Mouse (Mus musculus): ENCODE results near the gene Pfkm. TPM values are rescaled to one million over a fixed set of nuclear protein-coding genes. Genes with fewer than 3 reads are reported as not detected.

The Pfkm gene
- polyA plus RNA-seq, 1 experiment from 2014 or later = 53.4 TPM

DNA sequence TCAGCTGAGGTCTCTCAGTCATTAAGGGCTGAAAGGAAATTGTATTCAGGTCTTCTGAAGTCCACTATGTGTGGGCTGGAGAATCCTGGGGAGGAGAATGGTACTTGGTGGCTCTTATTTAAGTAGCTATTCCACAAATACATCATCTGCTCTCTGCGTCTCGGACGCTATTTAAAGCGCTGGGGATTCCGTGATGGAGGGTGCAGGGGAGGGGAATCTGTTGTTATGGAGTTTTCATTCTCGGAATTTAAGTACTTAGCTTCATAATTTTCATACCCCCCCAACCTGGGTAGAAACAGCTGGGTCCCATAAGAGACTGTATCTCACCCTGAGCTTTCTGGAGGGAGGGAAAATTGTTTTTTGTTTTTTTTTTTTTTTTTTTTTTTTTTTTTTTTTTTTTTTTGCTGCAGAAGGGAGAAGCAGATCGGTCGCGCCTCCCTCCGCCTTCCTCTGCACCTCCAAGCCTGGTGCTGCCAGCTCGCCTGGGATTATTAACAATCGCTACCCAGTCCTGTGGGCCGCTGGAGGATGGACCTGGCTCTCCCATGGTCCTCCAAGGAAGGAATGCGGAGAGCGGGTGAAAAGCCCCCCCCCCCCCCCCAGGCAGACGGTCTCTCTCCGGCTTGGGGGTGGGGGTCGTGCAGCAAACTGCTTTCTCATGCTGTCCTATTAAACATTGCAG lies 74.7 kb downstream of the Pfkm start, which contains the start of gene Ccdc184:
Gene Ccdc184 (plus strand): TSS at position 196 of the 682 bp plus-strand sequence.
- Histone ChIP-seq H3K9me3 (replicated peaks) (no peaks in the 10 kb centered on the region), H3K27ac (peak within 1 kb of the TSS; percentile 94), H3K9ac (peak within 1 kb of the TSS; percentile 65), H3K27me3 (peaks cover 47% of the 10 kb centered on the region), H3K4me2 (replicated peaks) (peak within 1 kb of the TSS; percentile 76), H3K4me1 (peaks cover 36% of the 10 kb centered on the region), H3K36me3 (no peaks in the 10 kb centered on the region), H3K4me3 (peak within 1 kb of the TSS; percentile 43)
- peak; percentile 86 for ATAC-seq (ENCODE audit: low FRiP score)
- under 1% methylated on average over 17 of the region's 18 CpGs for WGBS

GRCm38 (mm10) chr15:98167645-98168621 lies 75.5 kb downstream of the Pfkm start:
- Histone ChIP-seq H3K9me3 (replicated peaks) (no peaks in the 10 kb centered on the region), H3K27me3 (peaks cover 54% of the 10 kb centered on the region), H3K27ac (peak overlapping the region; percentile 94), H3K36me3 (no peaks in the 10 kb centered on the region), H3K4me3 (peak overlapping the region; percentile 43), H3K4me1 (peaks cover 36% of the 10 kb centered on the region), H3K4me2 (replicated peaks) (peak overlapping the region; percentile 76), H3K9ac (peak overlapping the region; percentile 65)
- peak; percentile 93 for ATAC-seq (ENCODE audit: low FRiP score)
- under 1% methylated on average over 69 of the region's 69 CpGs for WGBS

DNA sequence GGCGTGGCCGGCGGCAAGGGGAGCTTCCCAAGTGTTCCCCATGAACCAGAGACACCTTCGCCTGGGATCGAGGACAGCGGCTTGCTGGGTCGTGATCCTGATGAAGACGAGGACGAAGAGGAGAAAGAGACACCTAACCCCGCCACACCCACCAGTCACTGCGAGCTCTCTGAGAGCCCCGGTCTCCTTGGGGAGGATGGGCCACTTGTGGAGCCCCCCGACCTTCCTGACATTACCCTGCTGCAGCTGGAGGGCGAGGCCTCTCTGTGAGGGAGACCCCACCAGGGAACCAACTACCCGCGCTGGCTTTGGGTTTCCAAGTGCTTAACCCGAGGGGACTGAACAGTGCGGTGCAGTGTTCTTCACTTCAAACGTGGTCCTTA lies 76.2 kb downstream of the Pfkm start:
- Histone ChIP-seq H3K9ac (peak overlapping the region; percentile 65), H3K4me1 (peaks cover 36% of the 10 kb centered on the region), H3K4me3 (peak overlapping the region; percentile 43), H3K4me2 (replicated peaks) (peak overlapping the region; percentile 76), H3K9me3 (replicated peaks) (no peaks in the 10 kb centered on the region), H3K27ac (no peak overlapping the region), H3K36me3 (no peaks in the 10 kb centered on the region), H3K27me3 (peaks cover 55% of the 10 kb centered on the region)
- WGBS = 3% methylated on average over 19 of the region's 19 CpGs
- ATAC-seq (ENCODE audit: low FRiP score) = no peak

DNA sequence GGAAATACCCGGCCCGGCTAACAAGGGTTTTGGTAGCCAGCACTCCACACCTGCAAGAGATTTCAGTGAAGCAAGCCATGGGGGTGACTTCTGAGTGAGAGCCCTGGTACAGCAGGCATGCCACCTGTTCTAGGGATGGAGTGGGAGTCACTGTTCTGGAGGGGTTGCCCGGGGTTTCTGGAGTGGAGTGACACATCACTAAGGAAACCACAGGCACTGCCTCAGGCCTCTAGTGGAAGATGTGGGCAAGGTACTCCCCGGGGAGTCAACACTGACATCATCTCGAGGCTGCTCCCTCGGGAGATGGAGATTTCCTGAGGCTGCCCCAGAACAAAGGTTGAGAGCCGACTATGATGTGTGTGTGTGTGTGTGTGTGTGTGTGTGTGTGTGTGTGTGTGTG lies 78.0 kb downstream of the Pfkm start:
- Histone ChIP-seq H3K9ac (no peak overlapping the region), H3K9me3 (replicated peaks) (no peaks in the 10 kb centered on the region), H3K4me1 (peaks cover 39% of the 10 kb centered on the region), H3K36me3 (no peaks in the 10 kb centered on the region), H3K27ac (no peak overlapping the region), H3K4me2 (replicated peaks) (peak overlapping the region; percentile 76), H3K27me3 (peaks cover 52% of the 10 kb centered on the region), H3K4me3 (peak overlapping the region; percentile 43)
- WGBS = 38% methylated on average over 7 of the region's 7 CpGs
- ATAC-seq (ENCODE audit: low FRiP score) = no peak

- Histone ChIP-seq H3K9me3 (replicated peaks) (no peaks in the 10 kb centered on the region), H3K36me3 (no peaks in the 10 kb centered on the region), H3K27ac (no peak overlapping the region), H3K4me1 (peaks cover 39% of the 10 kb centered on the region), H3K4me3 (no peak overlapping the region), H3K27me3 (peaks cover 46% of the 10 kb centered on the region), H3K9ac (no peak overlapping the region), H3K4me2 (replicated peaks) (peak overlapping the region; percentile 76)
- no peak for ATAC-seq (ENCODE audit: low FRiP score)
- WGBS = 75% methylated on average over 9 of the region's 9 CpGs
Measured at GRCm38 (mm10) chr15:98170917-98171316, 78.5 kb downstream of the Pfkm start.

GRCm38 (mm10) chr15:98172113-98172512 lies 79.7 kb downstream of the Pfkm start:
- no peaks in the 10 kb centered on the region for H3K9me3 ChIP-seq (replicated peaks)
- ATAC-seq (ENCODE audit: low FRiP score) = no peak
- H3K4me1 ChIP-seq = peaks cover 32% of the 10 kb centered on the region
- WGBS = 65% methylated on average over 5 of the region's 5 CpGs
- no peak overlapping the region for H3K4me2 ChIP-seq (replicated peaks)
- H3K27ac ChIP-seq = no peak overlapping the region
- no peak overlapping the region for H3K4me3 ChIP-seq
- H3K9ac ChIP-seq = no peak overlapping the region
- peaks cover 45% of the 10 kb centered on the region for H3K27me3 ChIP-seq
- no peaks in the 10 kb centered on the region for H3K36me3 ChIP-seq

- Histone ChIP-seq H3K9me3 (replicated peaks) (no peaks in the 10 kb centered on the region), H3K36me3 (no peaks in the 10 kb centered on the region), H3K4me2 (replicated peaks) (no peak overlapping the region), H3K4me1 (peaks cover 23% of the 10 kb centered on the region), H3K27me3 (peaks cover 35% of the 10 kb centered on the region), H3K27ac (no peak overlapping the region), H3K9ac (no peak overlapping the region), H3K4me3 (no peak overlapping the region)
- no peak for ATAC-seq (ENCODE audit: low FRiP score)
- WGBS = 41% methylated on average over 8 of the region's 8 CpGs
Measured at GRCm38 (mm10) chr15:98173821-98174220, 81.4 kb downstream of the Pfkm start.

DNA sequence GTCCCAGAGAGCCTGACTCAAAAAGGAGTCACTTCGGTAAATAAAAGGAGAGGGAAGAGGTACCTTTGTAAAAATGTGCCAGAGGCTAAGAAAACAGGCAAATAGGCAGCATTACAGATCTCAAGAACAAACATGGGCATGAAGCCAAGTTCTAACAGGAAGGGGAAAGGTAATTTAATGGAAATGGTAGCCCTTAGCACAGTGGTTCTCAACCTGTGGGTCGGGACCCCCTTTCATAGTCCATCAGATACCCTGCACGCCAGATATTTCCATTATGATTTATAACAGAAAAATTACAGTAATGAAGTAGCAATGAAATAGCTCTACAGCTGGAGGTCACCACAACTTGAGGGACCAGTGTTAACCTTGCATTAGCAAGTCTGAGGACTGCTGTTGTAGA lies 84.9 kb downstream of the Pfkm start:
- ATAC-seq (ENCODE audit: low FRiP score) = no peak
- no peak overlapping the region for H3K4me3 ChIP-seq
- peaks cover 6% of the 10 kb centered on the region for H3K27me3 ChIP-seq
- H3K4me2 ChIP-seq (replicated peaks) = no peak overlapping the region
- no peaks in the 10 kb centered on the region for H3K9me3 ChIP-seq (replicated peaks)
- 79% methylated on average over 3 of the region's 3 CpGs for WGBS
- H3K27ac ChIP-seq = no peak overlapping the region
- H3K9ac ChIP-seq = no peak overlapping the region
- H3K36me3 ChIP-seq = no peaks in the 10 kb centered on the region
- H3K4me1 ChIP-seq = peaks cover 9% of the 10 kb centered on the region

DNA sequence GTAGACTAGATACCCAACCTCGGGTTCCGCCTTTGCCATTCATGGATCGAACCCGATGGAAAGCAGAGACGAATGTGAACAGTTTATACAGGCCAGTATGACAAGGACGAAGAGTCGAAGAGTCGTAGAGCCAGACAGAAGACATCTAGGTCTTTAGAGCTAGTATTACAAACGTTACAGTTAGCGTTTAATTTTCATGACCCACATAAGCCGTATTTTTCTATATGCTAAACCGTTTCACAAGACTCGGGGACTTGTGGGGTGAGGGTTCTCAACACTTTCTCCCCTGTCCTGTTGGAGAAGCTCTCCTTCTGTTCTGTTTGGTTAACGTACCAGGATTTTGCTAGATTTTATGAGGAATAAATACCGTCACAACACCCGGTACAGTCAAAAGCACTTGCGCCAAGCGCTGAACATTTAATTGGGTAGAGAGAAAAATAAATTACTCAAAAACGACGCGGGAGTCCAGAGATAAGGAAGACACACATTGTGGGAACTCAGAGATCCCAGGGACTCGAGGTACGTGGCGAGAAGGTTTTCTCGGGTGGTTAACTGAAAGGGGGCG lies 88.3 kb downstream of the Pfkm start:
- Histone ChIP-seq H3K4me1 (peaks cover 6% of the 10 kb centered on the region), H3K4me2 (replicated peaks) (peak overlapping the region; percentile 66), H3K4me3 (peak overlapping the region; percentile 50), H3K9ac (peak overlapping the region; percentile 49), H3K9me3 (replicated peaks) (no peaks in the 10 kb centered on the region), H3K27ac (peak overlapping the region; percentile 79), H3K36me3 (no peaks in the 10 kb centered on the region), H3K27me3 (no peaks in the 10 kb centered on the region)
- ATAC-seq (ENCODE audit: low FRiP score) = no peak
- 3% methylated on average over 26 of the region's 26 CpGs for WGBS

GRCm38 (mm10) chr15:98181132-98181711 lies 88.8 kb downstream of the Pfkm start:
- Histone ChIP-seq H3K4me3 (peak overlapping the region; percentile 50), H3K36me3 (no peaks in the 10 kb centered on the region), H3K27ac (peak overlapping the region; percentile 79), H3K4me1 (peaks cover 6% of the 10 kb centered on the region), H3K9ac (peak overlapping the region; percentile 49), H3K9me3 (replicated peaks) (no peaks in the 10 kb centered on the region), H3K4me2 (replicated peaks) (peak overlapping the region; percentile 66), H3K27me3 (no peaks in the 10 kb centered on the region)
- under 1% methylated on average over 30 of the region's 30 CpGs for WGBS
- ATAC-seq (ENCODE audit: low FRiP score) = peak; percentile 99
